ENCODE assay signal across 15 mouse cellular contexts in genomic region chr15:80316966-80317634, GRCm38 (mm10). TPM values are rescaled to one million over a fixed set of nuclear protein-coding genes. Genes with fewer than 3 reads are reported as not detected.
DNase-seq lines count a peak whose midpoint lies in the region; TF ChIP-seq lines count a peak whose summit lies in the region.
"Had no signal": no experiment of that assay in that cellular context is flagged by ENCODE, and none has a peak within 500 bp of the region (broad histone marks: within the 10 kb centered on the region; RNA-seq: fewer than 3 reads in every experiment).

No protein-coding gene starts in this region.

- no peak for TF ChIP-seq POLR2A in brain, embryonic 14.5 days (IDR thresholded peaks at IDR 0.05; ENCODE audit: borderline replicate concordance, extremely low read depth, insufficient read depth, insufficient read length, poor library complexity, severe bottlenecking)

- no peak overlapping the region for H3K27ac ChIP-seq in gastrocnemius, adult 2 months
- H3K27ac ChIP-seq: limb, embryonic 12.5 days; midbrain, embryonic 10.5 days had no signal

- no peak for TF ChIP-seq CTCF in gastrocnemius, adult 2 months (IDR thresholded peaks at IDR 0.05)
- TF ChIP-seq CTCF in brain, embryonic 14.5 days (IDR thresholded peaks at IDR 0.05; ENCODE audit: borderline replicate concordance, extremely low read depth, insufficient read depth, insufficient read length): no peak

- no peak overlapping the region for H3K4me3 ChIP-seq in gastrocnemius, adult 2 months
- H3K4me3 ChIP-seq: limb, embryonic 12.5 days; midbrain, embryonic 10.5 days had no signal

- DNase-seq in gastrocnemius, adult 2 months: peak; percentile 22
- DNase-seq in gastrocnemius, postnatal 4 days (ENCODE audit: low spot score in 2 of 2): no peak
- peak; percentile 88 for DNase-seq in MN1 (ENCODE audit: low spot score)
- peak; percentile 28 for DNase-seq in brain, embryonic 14.5 days (ENCODE audit: low read depth)
- peak; percentile 81 to 86 for DNase-seq in cerebellum, postnatal 36 days
- no peak for DNase-seq in lung, postnatal 4 days
- no peak for DNase-seq in kidney, postnatal 36 days
- no peak for DNase-seq in gastrocnemius, adult 18-20 months (ENCODE audit: low spot score)
- DNase-seq: gastrocnemius, postnatal 14 days; layer of hippocampus, adult 9-11 months; liver, postnatal 0 days; thymus, adult 18-20 months had no signal

- intact Hi-C loops in gastrocnemius, adult 2 months (cut with DNase I): no loop called here

RNA-seq across cellular contexts. Expression of gene Cacna1i, which starts 30.1 kb away (rescaled TPM):
- under 1 TPM; 0.28 to 0.46 TPM for total RNA-seq in gastrocnemius, adult 2 months (2021)
- under 1 TPM in 1 of 2 experiments, not detected in 1; 0.05 TPM for total RNA-seq in gastrocnemius, postnatal 4 days (2021)
- polyA plus RNA-seq in brain, embryonic 14.5 days (2012; rRNA removed): 3.1 and 6.5 TPM in 2 replicates
- under 1 TPM; 0.21 TPM for total RNA-seq in gastrocnemius, adult 18-20 months (2021)
- polyA plus RNA-seq: kidney, embryonic 14.5 days; limb, embryonic 12.5 days; liver, postnatal 0 days had no signal

RNA-seq across cellular contexts. Expression of gene Rps19bp1, which starts 53.0 kb away (rescaled TPM):
- total RNA-seq in gastrocnemius, adult 2 months (2021): 10 to 100 TPM; 11.3 to 16.0 TPM
- total RNA-seq in gastrocnemius, postnatal 4 days (2021): 10 to 100 TPM; 23.8 to 26.4 TPM
- 51.4 and 54.7 TPM in 2 replicates for polyA plus RNA-seq in brain, embryonic 14.5 days (2012; rRNA removed)
- total RNA-seq in gastrocnemius, adult 18-20 months (2021): 10 to 100 TPM; 10.8 to 15.3 TPM

Comparison
In these comparisons a context has a peak if more than half of its experiments do, and no peak if none do; other contexts are left out.
1. DNase-seq: peak in gastrocnemius, adult 2 months (single experiment), MN1 (single experiment), brain, embryonic 14.5 days (single experiment) and cerebellum, postnatal 36 days (2 of 2); none in gastrocnemius, postnatal 4 days (0 of 2), lung, postnatal 4 days (0 of 2), kidney, postnatal 36 days (0 of 2) and gastrocnemius, adult 18-20 months (single experiment).